20 mouse cellular contexts compared by ENCODE assay signal in the genomic region with DNA sequence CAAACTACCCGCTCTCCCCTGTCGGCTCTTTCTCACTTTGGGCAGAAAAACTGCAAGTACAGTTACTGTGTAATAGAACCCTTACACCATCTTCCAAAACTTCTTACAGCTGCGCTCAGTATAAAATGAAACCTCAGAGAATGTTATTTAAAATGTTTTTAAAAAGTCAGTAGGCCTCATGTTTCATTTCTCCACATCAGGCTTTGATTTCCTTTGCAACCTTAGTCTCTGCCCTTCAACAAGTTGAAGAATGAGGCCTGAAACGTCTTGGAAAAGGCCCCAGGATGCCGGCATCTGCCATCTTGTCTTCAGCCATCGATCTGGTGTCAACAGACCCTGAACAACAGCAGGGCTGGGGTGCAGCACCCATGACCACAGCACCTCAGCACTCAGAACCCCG.
DNase-seq lines count a peak whose midpoint lies in the region; ATAC-seq lines count a peak whose summit lies in the region.
"Had no signal": no experiment of that assay in that cellular context is flagged by ENCODE, and none has a peak within 500 bp of the region (broad histone marks: within the 10 kb centered on the region; RNA-seq: fewer than 3 reads in every experiment).

No protein-coding gene starts in this region.

- no peak overlapping the region for H3K9ac ChIP-seq in hindbrain, embryonic 12.5 days
- H3K9ac ChIP-seq in hindbrain, embryonic 14.5 days: no peak overlapping the region
- no peak overlapping the region for H3K9ac ChIP-seq in embryonic facial prominence, embryonic 12.5 days
- H3K9ac ChIP-seq in limb, embryonic 13.5 days: no peak overlapping the region
- H3K9ac ChIP-seq in midbrain, embryonic 13.5 days (replicated peaks): no peak overlapping the region
- H3K9ac ChIP-seq: liver, embryonic 12.5 days; lung, embryonic 15.5 days; midbrain, embryonic 12.5 days had no signal

- H3K36me3 ChIP-seq in hindbrain, embryonic 12.5 days: no peaks in the 10 kb centered on the region
- H3K36me3 ChIP-seq in hindbrain, embryonic 14.5 days (replicated peaks; ENCODE audit: control insufficient read depth, insufficient read depth): no peaks in the 10 kb centered on the region
- peaks cover 13% of the 10 kb centered on the region for H3K36me3 ChIP-seq in embryonic facial prominence, embryonic 12.5 days
- H3K36me3 ChIP-seq in limb, embryonic 13.5 days: peaks cover 24% of the 10 kb centered on the region
- H3K36me3 ChIP-seq in hindbrain, embryonic 10.5 days: peaks cover 59% of the 10 kb centered on the region
- 0 out of 2 replicates have a peak, but pooled peaks cover 4% of the 10 kb centered on the region for H3K36me3 ChIP-seq in midbrain, embryonic 13.5 days

- no peak overlapping the region for H3K4me2 ChIP-seq in hindbrain, embryonic 12.5 days (replicated peaks)
- no peak overlapping the region for H3K4me2 ChIP-seq in hindbrain, embryonic 14.5 days (replicated peaks)
- H3K4me2 ChIP-seq in embryonic facial prominence, embryonic 12.5 days (replicated peaks): no peak overlapping the region
- H3K4me2 ChIP-seq in limb, embryonic 13.5 days (replicated peaks): peak overlapping the region; percentile 27
- H3K4me2 ChIP-seq in midbrain, embryonic 13.5 days (replicated peaks): no peak overlapping the region
- H3K4me2 ChIP-seq: heart, embryonic 11.5 days; liver, embryonic 12.5 days; lung, embryonic 15.5 days had no signal

- no peak overlapping the region for H3K4me3 ChIP-seq in hindbrain, embryonic 12.5 days
- H3K4me3 ChIP-seq in hindbrain, embryonic 14.5 days (replicated peaks; ENCODE audit: low read length): no peak overlapping the region
- H3K4me3 ChIP-seq in embryonic facial prominence, embryonic 12.5 days: no peak overlapping the region
- no peak overlapping the region for H3K4me3 ChIP-seq in limb, embryonic 13.5 days
- no peak overlapping the region for H3K4me3 ChIP-seq in hindbrain, embryonic 10.5 days
- H3K4me3 ChIP-seq in midbrain, embryonic 13.5 days (replicated peaks): no peak overlapping the region
- H3K4me3 ChIP-seq: liver, embryonic 12.5 days; lung, embryonic 15.5 days; midbrain, embryonic 12.5 days had no signal

- H3K27ac ChIP-seq in hindbrain, embryonic 12.5 days: 0 out of 2 replicates have a peak overlapping the region, but pooled peaks have one; percentile 12
- H3K27ac ChIP-seq in hindbrain, embryonic 14.5 days: no peak overlapping the region
- H3K27ac ChIP-seq in embryonic facial prominence, embryonic 12.5 days: peak overlapping the region; percentile 87
- H3K27ac ChIP-seq in limb, embryonic 13.5 days: peak overlapping the region; percentile 86
- no peak overlapping the region for H3K27ac ChIP-seq in hindbrain, embryonic 10.5 days
- no peak overlapping the region for H3K27ac ChIP-seq in midbrain, embryonic 13.5 days
- H3K27ac ChIP-seq: liver, embryonic 12.5 days; macrophage had no signal

- H3K27me3 ChIP-seq in hindbrain, embryonic 12.5 days: no peaks in the 10 kb centered on the region
- no peaks in the 10 kb centered on the region for H3K27me3 ChIP-seq in hindbrain, embryonic 14.5 days (ENCODE audit: control insufficient read depth, insufficient read depth, low read length)
- no peaks in the 10 kb centered on the region for H3K27me3 ChIP-seq in embryonic facial prominence, embryonic 12.5 days
- no peaks in the 10 kb centered on the region for H3K27me3 ChIP-seq in limb, embryonic 13.5 days
- H3K27me3 ChIP-seq in hindbrain, embryonic 10.5 days (ENCODE audit: insufficient read depth, poor library complexity, severe bottlenecking): no peaks in the 10 kb centered on the region
- H3K27me3 ChIP-seq in midbrain, embryonic 13.5 days: no peaks in the 10 kb centered on the region
- H3K27me3 ChIP-seq: liver, embryonic 12.5 days; lung, embryonic 15.5 days had no signal

- no peaks in the 10 kb centered on the region for H3K9me3 ChIP-seq in hindbrain, embryonic 12.5 days (replicated peaks)
- H3K9me3 ChIP-seq in hindbrain, embryonic 14.5 days (ENCODE audit: control insufficient read depth, low read length): no peaks in the 10 kb centered on the region
- H3K9me3 ChIP-seq in embryonic facial prominence, embryonic 12.5 days: no peaks in the 10 kb centered on the region
- H3K9me3 ChIP-seq in limb, embryonic 13.5 days: no peaks in the 10 kb centered on the region
- H3K9me3 ChIP-seq in hindbrain, embryonic 10.5 days: no peaks in the 10 kb centered on the region
- H3K9me3 ChIP-seq in midbrain, embryonic 13.5 days: no peaks in the 10 kb centered on the region
- H3K9me3 ChIP-seq: liver, embryonic 12.5 days; lung, embryonic 15.5 days; midbrain, embryonic 12.5 days had no signal

- 78% methylated on average over 7 of the region's 7 CpGs for WGBS in hindbrain, embryonic 12.5 days
- 85% methylated on average over 7 of the region's 7 CpGs for whole genome bisulfite sequencing in hindbrain, embryonic 14.5 days
- WGBS in embryonic facial prominence, embryonic 12.5 days: 48% methylated on average over 7 of the region's 7 CpGs
- 52% methylated on average over 7 of the region's 7 CpGs for WGBS in limb, embryonic 13.5 days
- WGBS in hindbrain, embryonic 10.5 days: 86% methylated on average over 7 of the region's 7 CpGs
- WGBS in midbrain, embryonic 13.5 days: 85% methylated on average over 7 of the region's 7 CpGs

- DNase-seq in hindbrain, embryonic 14.5 days (ENCODE audit: low spot score): no peak
- peak; percentile 29 for DNase-seq in NIH3T3 (ENCODE audit: low read depth)
- no peak for DNase-seq in hindbrain, embryonic 10.5 days (ENCODE audit: low spot score)
- DNase-seq: B cell, adult 2 months; cerebellum, adult 8-10 months; gastrocnemius, postnatal 36 days; heart, postnatal 10 days; kidney, postnatal 10 days; thymus, adult 2 months had no signal

- ATAC-seq in hindbrain, embryonic 12.5 days (ENCODE audit: low FRiP score): no peak
- ATAC-seq in hindbrain, embryonic 14.5 days (ENCODE audit: low FRiP score): no peak
- no peak for ATAC-seq in embryonic facial prominence, embryonic 12.5 days (ENCODE audit: insufficient number of reproducible peaks, insufficient read depth, low FRiP score, low TSS enrichment)
- ATAC-seq in limb, embryonic 13.5 days (ENCODE audit: low FRiP score, low read depth): no peak
- ATAC-seq in midbrain, embryonic 13.5 days: no peak
- ATAC-seq: hindbrain, embryonic 16.5 days; intestine, embryonic 16.5 days; liver, embryonic 12.5 days had no signal

- peaks cover 42% of the 10 kb centered on the region for H3K4me1 ChIP-seq in hindbrain, embryonic 12.5 days
- H3K4me1 ChIP-seq in hindbrain, embryonic 14.5 days (replicated peaks; ENCODE audit: control insufficient read depth, insufficient read depth, low read length): peaks cover 13% of the 10 kb centered on the region; the same call in 1 of the 2 replicates
- H3K4me1 ChIP-seq in embryonic facial prominence, embryonic 12.5 days: peaks cover 45% of the 10 kb centered on the region
- H3K4me1 ChIP-seq in limb, embryonic 13.5 days: peaks cover 80% of the 10 kb centered on the region
- H3K4me1 ChIP-seq in hindbrain, embryonic 10.5 days (replicated peaks): peaks cover 60% of the 10 kb centered on the region
- peaks cover 31% of the 10 kb centered on the region for H3K4me1 ChIP-seq in midbrain, embryonic 13.5 days (replicated peaks)

Comparison
In these comparisons a context has a peak if more than half of its experiments do, and no peak if none do; other contexts are left out.
1. H3K27ac ChIP-seq: peak in hindbrain, embryonic 12.5 days (single experiment), embryonic facial prominence, embryonic 12.5 days (single experiment) and limb, embryonic 13.5 days (single experiment); none in hindbrain, embryonic 14.5 days (single experiment), hindbrain, embryonic 10.5 days (single experiment) and midbrain, embryonic 13.5 days (single experiment).